Mouse (Mus musculus) spleen, adult 18-20 months (tissue): ENCODE data around the gene Abi1.
"Not testable (repeated sequence)": the region's sequence is repeated elsewhere in the genome, so short reads cannot be mapped to it uniquely, and the experiment has no call there.

Source experiments
- DNase-seq, 2 experiments: peaks; one replicate each; pipeline ENCODE4 v3.0.0; 2022; ENCODE audit warnings: mixed read lengths in 2 of 2

Abi1 gene

GRCm38 (mm10) chr2:23030631-23031030 lies 9.4 kb downstream of the Abi1 start:
- no peak for DNase-seq

GRCm38 (mm10) chr2:23028826-23029225 lies 11.2 kb downstream of the Abi1 start:
- DNase-seq, result no peak

GRCm38 (mm10) chr2:23026379-23026778 lies 13.7 kb downstream of the Abi1 start:
- no peak for DNase-seq

GRCm38 (mm10) chr2:23023714-23024282 lies 16.2 kb downstream of the Abi1 start:
- no peak for DNase-seq

GRCm38 (mm10) chr2:23023023-23023422 lies 17.0 kb downstream of the Abi1 start:
- DNase-seq, result no peak

- DNase-seq, result no peak
Observed at GRCm38 (mm10) chr2:23021721-23022120, 18.3 kb downstream of the Abi1 start.

- no peak for DNase-seq
Observed at GRCm38 (mm10) chr2:23021320-23021719, 18.7 kb downstream of the Abi1 start.

- DNase-seq, result no peak
Observed at GRCm38 (mm10) chr2:23019170-23019569, 20.9 kb downstream of the Abi1 start.

GRCm38 (mm10) chr2:23016121-23016520 lies 23.9 kb downstream of the Abi1 start:
- DNase-seq, result no peak

GRCm38 (mm10) chr2:23015335-23015734 lies 24.7 kb downstream of the Abi1 start:
- DNase-seq, result no peak

GRCm38 (mm10) chr2:23014935-23015334 lies 25.1 kb downstream of the Abi1 start:
- DNase-seq, result not testable (repeated sequence)

GRCm38 (mm10) chr2:23008256-23008655 lies 31.8 kb downstream of the Abi1 start:
- no peak for DNase-seq

- no peak for DNase-seq
Observed at GRCm38 (mm10) chr2:23007577-23007976, 32.5 kb downstream of the Abi1 start.

- DNase-seq, result no peak
Observed at GRCm38 (mm10) chr2:23007149-23007548, 32.9 kb downstream of the Abi1 start.

- DNase-seq, result no peak
Observed at GRCm38 (mm10) chr2:23006219-23006618, 33.8 kb downstream of the Abi1 start.

GRCm38 (mm10) chr2:23002637-23003036 lies 37.4 kb downstream of the Abi1 start:
- no peak for DNase-seq

GRCm38 (mm10) chr2:22999620-23000019 lies 40.4 kb downstream of the Abi1 start:
- no peak for DNase-seq

GRCm38 (mm10) chr2:22998804-22999203 lies 41.2 kb downstream of the Abi1 start:
- DNase-seq, result no peak

- no peak for DNase-seq
Observed at GRCm38 (mm10) chr2:22998015-22998414, 42.0 kb downstream of the Abi1 start.

GRCm38 (mm10) chr2:22996071-22996470 lies 44.0 kb downstream of the Abi1 start:
- no peak for DNase-seq

- peak in 1 of 2 experiments; percentile 15 for DNase-seq
Observed at GRCm38 (mm10) chr2:22985973-22986657, 53.9 kb downstream of the Abi1 start.

- DNase-seq, result no peak
Observed at GRCm38 (mm10) chr2:22977387-22977973, 62.6 kb downstream of the Abi1 start.

GRCm38 (mm10) chr2:22962970-22963369 lies 77.1 kb downstream of the Abi1 start:
- no peak for DNase-seq

GRCm38 (mm10) chr2:22962242-22962641 lies 77.8 kb downstream of the Abi1 start:
- DNase-seq, result no peak
